Mouse (Mus musculus): ENCODE measurements around the gene Ssb. TPM values are rescaled to one million over a fixed set of nuclear protein-coding genes. Genes with fewer than 3 reads are reported as not detected.

The Ssb gene
- 423 and 426 TPM in 2 replicates for polyA plus RNA-seq (2014; fragmentation: Nextera tagmentation; extraction: Ambion mirVana)

DNA sequence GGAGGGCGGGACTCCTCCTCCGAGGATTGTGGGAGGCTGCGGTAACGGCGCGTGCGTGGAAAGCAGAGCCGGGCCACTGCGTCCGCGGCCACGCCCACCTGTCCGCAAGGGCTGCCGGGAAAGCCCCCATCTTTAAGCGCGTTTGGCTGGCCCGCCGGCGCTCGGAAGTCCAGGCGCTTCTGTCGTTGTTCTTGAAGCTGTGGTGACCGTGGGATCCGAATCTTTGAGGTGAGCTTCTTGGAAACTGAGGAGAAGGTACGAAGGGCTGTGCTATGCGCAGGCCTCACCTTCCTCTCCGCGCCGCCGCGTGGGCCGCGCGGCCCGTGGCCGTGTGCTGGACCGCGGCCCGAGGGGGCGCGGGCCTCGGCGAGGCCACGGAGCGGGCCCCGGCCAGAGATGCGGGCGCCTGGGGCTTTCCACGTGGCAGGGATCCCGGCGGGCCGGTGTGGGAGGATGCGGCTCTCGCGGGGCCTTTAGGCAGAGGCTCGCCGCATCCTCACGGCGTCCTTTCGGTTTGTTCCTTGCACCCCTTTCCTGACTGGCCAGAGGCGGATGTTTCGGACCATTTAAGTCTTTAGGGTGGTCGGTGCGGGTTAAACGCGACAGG lies at the start of gene Ssb:
Gene Ssb, plus strand, starts transcription at position 78 of the 607 bp plus-strand sequence.
- Histone ChIP-seq H3K27ac (replicated peaks; ENCODE audit: low read depth, low read length) (peak within 1 kb of the TSS; percentile 79), H3K4me2 (ENCODE audit: low read depth, severe bottlenecking) (peak within 1 kb of the TSS; percentile 59), H3K9me3 (ENCODE audit: control insufficient read depth, low read length) (no peaks in the 10 kb centered on the region), H3K4me3 (ENCODE audit: low read depth, low read length) (peak within 1 kb of the TSS; percentile 96), H3K9ac (ENCODE audit: low read length) (peak within 1 kb of the TSS; percentile 98), H3K4me1 (ENCODE audit: control insufficient read depth, insufficient read depth, low read length) (no peaks in the 10 kb centered on the region), H3K27me3 (ENCODE audit: control insufficient read depth, insufficient read depth, low read length) (no peaks in the 10 kb centered on the region), H3K36me3 (ENCODE audit: control insufficient read depth, insufficient read depth, low read length) (peaks cover 2% of the 10 kb centered on the region; the same call in 1 of the 2 replicates)
- WGBS, result under 1% methylated on average over 66 of the region's 66 CpGs
- peak; percentile 93 for ATAC-seq (ENCODE audit: insufficient number of reproducible peaks, low FRiP score, low TSS enrichment, low read depth)
- DNase-seq (ENCODE audit: low spot score), result peak; percentile 93

DNA sequence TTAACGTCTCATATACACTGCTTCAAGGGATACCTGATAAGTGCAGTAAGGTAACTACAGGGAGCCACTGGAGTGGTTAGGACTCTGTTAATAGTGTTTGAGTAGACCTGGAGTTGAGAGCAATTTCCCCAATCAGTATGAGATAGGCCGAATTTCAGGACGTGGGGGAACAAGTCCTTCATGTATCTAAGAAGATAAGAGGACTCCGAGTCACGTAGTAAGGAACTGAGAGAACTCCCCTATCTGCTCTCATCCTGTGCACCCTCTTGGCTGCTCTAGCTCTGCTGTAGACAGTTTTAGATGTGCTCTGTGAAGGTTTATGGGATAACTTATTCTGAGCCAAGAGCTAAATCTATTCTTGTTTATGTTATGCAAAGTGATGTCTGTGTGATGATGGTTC lies 44.8 kb upstream of the Ssb start:
- Histone ChIP-seq H3K4me3 (ENCODE audit: low read depth, low read length) (no peak overlapping the region), H3K9me3 (ENCODE audit: control insufficient read depth, low read length) (no peaks in the 10 kb centered on the region), H3K27ac (replicated peaks; ENCODE audit: low read depth, low read length) (no peak overlapping the region), H3K4me1 (ENCODE audit: control insufficient read depth, insufficient read depth, low read length) (no peaks in the 10 kb centered on the region), H3K36me3 (ENCODE audit: control insufficient read depth, insufficient read depth, low read length) (no peaks in the 10 kb centered on the region), H3K9ac (ENCODE audit: low read length) (no peak overlapping the region), H3K4me2 (ENCODE audit: low read depth, severe bottlenecking) (no peak overlapping the region), H3K27me3 (ENCODE audit: control insufficient read depth, insufficient read depth, low read length) (no peaks in the 10 kb centered on the region)
- 84% methylated on average over 5 of the region's 5 CpGs for WGBS
- ATAC-seq (ENCODE audit: insufficient number of reproducible peaks, low FRiP score, low TSS enrichment, low read depth) (no peak), DNase-seq (ENCODE audit: low spot score) (no peak)

DNA sequence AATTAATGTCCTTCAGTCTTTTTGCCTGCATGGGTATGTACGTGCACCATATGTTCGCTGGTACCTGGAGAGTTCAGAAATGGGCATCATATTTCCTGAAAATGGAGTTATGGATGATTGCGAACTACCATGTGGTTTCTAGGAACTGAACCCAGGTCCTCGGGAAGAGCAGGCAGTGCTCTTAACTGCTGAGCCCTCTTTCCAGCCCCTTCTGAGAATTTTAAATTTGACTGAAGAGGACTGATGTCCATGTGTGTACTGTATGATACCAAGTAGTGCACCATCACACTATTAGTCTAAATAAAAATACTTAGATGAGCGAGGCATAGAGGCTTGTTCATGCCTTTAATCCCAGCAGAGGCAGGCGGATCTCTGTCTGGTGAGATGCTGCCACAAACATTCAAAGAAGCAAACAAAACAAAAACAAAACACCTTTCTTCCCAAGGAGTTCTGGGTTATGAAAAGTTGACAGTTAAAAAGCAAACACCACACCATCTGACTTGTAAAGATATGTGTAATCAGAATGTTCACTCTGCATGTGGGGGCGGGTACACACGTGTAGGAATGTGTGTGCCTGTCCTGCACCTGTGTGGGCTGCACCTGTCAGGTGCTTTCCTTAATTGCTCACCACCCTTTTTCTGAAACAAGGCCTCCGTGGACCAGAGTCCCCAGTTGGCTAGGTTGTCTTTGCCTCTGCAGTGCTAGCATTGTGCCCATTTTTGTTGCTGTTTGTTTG lies 42.8 kb upstream of the Ssb start:
- H3K9me3 ChIP-seq (ENCODE audit: control insufficient read depth, low read length), result no peaks in the 10 kb centered on the region
- no peaks in the 10 kb centered on the region for H3K4me1 ChIP-seq (ENCODE audit: control insufficient read depth, insufficient read depth, low read length)
- H3K27me3 ChIP-seq (ENCODE audit: control insufficient read depth, insufficient read depth, low read length), result no peaks in the 10 kb centered on the region
- H3K9ac ChIP-seq (ENCODE audit: low read length), result no peak overlapping the region
- no peak for DNase-seq (ENCODE audit: low spot score)
- H3K4me2 ChIP-seq (ENCODE audit: low read depth, severe bottlenecking), result no peak overlapping the region
- H3K36me3 ChIP-seq (ENCODE audit: control insufficient read depth, insufficient read depth, low read length), result no peaks in the 10 kb centered on the region
- no peak for ATAC-seq (ENCODE audit: insufficient number of reproducible peaks, low FRiP score, low TSS enrichment, low read depth)
- H3K4me3 ChIP-seq (ENCODE audit: low read depth, low read length), result no peak overlapping the region
- H3K27ac ChIP-seq (replicated peaks; ENCODE audit: low read depth, low read length), result no peak overlapping the region
- 79% methylated on average over 9 of the region's 9 CpGs for WGBS

DNA sequence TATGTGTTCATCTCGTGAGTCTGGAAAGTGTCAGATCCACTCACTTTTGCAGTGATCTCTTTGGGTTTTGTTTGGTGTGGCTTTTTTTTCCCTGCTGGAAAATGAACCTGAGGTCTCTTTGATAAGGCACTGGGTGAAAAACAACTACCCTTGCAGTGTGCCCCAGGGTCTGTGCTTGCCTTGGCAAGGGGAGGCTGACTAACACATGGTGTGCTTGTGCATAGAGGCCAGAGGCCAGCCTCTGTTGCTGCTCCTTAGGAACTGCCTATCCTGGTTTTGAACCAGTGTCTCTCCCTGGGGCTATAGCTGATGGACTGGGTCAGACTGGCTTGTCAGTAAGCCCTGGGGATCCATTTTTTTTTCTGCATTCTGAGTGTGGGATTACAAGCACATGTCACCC lies 41.2 kb upstream of the Ssb start:
- Histone ChIP-seq H3K27me3 (ENCODE audit: control insufficient read depth, insufficient read depth, low read length) (no peaks in the 10 kb centered on the region), H3K36me3 (ENCODE audit: control insufficient read depth, insufficient read depth, low read length) (no peaks in the 10 kb centered on the region), H3K9me3 (ENCODE audit: control insufficient read depth, low read length) (no peaks in the 10 kb centered on the region), H3K27ac (replicated peaks; ENCODE audit: low read depth, low read length) (no peak overlapping the region), H3K4me1 (ENCODE audit: control insufficient read depth, insufficient read depth, low read length) (no peaks in the 10 kb centered on the region), H3K9ac (ENCODE audit: low read length) (no peak overlapping the region), H3K4me3 (ENCODE audit: low read depth, low read length) (no peak overlapping the region), H3K4me2 (ENCODE audit: low read depth, severe bottlenecking) (no peak overlapping the region)
- ATAC-seq (ENCODE audit: insufficient number of reproducible peaks, low FRiP score, low TSS enrichment, low read depth) (no peak), DNase-seq (ENCODE audit: low spot score) (no peak)
- 55% methylated on average over 1 of the region's 1 CpGs for WGBS

DNA sequence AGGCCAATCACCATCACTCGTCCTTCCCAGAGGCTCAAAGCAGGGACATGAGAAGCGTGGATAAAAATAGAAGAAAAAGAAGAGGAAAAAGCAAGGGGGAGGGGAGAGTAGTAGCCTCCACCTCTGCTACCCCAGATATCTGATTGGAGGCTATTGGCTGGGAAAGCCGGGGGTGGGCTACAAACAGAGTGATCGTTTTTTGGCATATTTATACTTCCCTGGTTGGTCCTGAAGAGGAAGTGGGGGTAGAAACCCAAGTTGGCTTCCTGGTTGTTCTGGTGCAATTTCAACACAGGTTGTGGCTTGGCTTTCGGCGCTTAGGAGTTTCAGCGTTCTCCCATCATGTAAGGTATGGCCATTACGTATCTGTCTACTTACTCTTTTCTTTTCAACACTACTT lies 39.7 kb upstream of the Ssb start, which contains the start of gene Klhl23:
Gene Klhl23, plus strand, starts transcription at position 234 of the 400 bp plus-strand sequence.
- H3K27me3 ChIP-seq (ENCODE audit: control insufficient read depth, insufficient read depth, low read length), result no peaks in the 10 kb centered on the region
- H3K4me3 ChIP-seq (ENCODE audit: low read depth, low read length), result peak within 1 kb of the TSS; percentile 64
- H3K4me2 ChIP-seq (ENCODE audit: low read depth, severe bottlenecking), result peak within 1 kb of the TSS; percentile 58
- no peaks in the 10 kb centered on the region for H3K9me3 ChIP-seq (ENCODE audit: control insufficient read depth, low read length)
- peaks cover 4% of the 10 kb centered on the region; the same call in 1 of the 2 replicates for H3K36me3 ChIP-seq (ENCODE audit: control insufficient read depth, insufficient read depth, low read length)
- no peaks in the 10 kb centered on the region for H3K4me1 ChIP-seq (ENCODE audit: control insufficient read depth, insufficient read depth, low read length)
- no peak for DNase-seq (ENCODE audit: low spot score)
- H3K27ac ChIP-seq (replicated peaks; ENCODE audit: low read depth, low read length), result peak within 1 kb of the TSS; percentile 92
- ATAC-seq (ENCODE audit: insufficient number of reproducible peaks, low FRiP score, low TSS enrichment, low read depth), result 0 out of 2 replicates have a peak, but pooled peaks have one; percentile 33
- 18% methylated on average over 8 of the region's 8 CpGs for WGBS
- H3K9ac ChIP-seq (ENCODE audit: low read length), result peak within 1 kb of the TSS; percentile 96

DNA sequence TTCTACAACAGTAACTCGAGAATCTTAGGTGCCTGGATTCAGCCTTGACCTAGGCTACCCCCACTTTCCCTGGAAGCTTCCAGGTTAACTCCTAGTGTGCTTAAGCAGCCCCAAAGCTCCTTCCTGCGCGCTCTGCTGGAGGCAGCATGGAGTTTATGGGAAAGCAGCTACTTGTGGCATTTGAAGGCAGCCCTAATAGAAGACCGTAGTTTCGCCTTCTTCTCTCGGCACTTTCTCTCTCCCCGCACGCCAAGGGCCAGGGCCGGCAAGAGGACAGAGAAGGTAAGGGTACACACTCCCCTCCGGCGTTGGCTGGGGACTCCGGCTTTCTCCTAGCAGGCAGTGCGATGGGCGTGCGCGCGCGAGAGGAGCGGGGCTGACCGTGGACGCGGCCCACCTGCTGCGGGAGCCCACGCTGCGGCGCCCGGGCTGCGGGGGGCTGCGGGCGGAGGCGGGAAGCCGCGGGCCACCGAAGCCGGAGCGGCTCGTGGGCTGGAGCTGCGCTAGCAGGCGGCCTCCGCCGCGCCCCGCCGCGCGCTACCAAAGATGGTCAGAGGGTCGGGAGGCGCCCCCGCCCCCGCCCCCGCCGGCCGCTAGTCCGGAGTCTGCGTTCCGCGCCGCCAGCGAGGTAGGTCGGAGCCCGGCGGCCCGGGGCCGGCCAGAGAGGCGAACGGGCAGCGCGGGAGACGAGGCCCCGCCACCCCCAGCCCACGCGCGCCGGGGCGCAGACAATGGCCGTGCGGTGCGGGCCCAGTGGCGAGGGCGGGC lies 38.8 kb upstream of the Ssb start:
- H3K4me2 ChIP-seq (ENCODE audit: low read depth, severe bottlenecking), result peak overlapping the region; percentile 58
- under 1% methylated on average over 60 of the region's 80 CpGs for WGBS

DNA sequence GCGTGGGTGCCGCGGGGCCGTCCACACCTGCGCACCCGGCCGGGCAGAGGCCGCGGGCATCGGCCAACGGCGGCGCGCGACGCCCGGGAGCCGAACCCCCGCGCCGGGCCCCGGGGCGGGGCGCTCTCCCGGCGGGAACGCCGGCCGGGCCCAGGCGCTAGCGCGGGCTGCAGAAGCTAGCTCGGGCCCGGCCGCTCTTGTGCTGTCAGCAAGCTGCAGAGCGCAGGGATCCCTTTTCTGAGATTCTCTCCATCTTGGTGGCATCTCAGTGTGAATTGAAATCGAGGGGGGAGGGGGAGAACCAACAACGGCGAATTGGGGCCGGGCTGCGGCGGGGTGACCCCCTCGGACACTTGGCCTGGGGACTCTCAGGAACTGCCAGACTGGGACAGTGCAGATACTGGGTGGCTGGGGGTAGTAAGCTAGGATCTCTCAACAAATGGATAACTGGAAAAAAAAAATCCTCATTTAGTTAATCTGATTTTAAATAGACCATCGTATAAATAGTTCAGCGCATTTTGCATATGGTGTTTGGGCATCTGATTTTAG lies 38.2 kb upstream of the Ssb start:
- H3K9ac ChIP-seq (ENCODE audit: low read length), result peak overlapping the region; percentile 96
- H3K27ac ChIP-seq (replicated peaks; ENCODE audit: low read depth, low read length), result peak overlapping the region; percentile 92
- H3K4me1 ChIP-seq (ENCODE audit: control insufficient read depth, insufficient read depth, low read length), result no peaks in the 10 kb centered on the region
- peak; percentile 69 for DNase-seq (ENCODE audit: low spot score)
- ATAC-seq (ENCODE audit: insufficient number of reproducible peaks, low FRiP score, low TSS enrichment, low read depth), result peak; percentile 57
- no peaks in the 10 kb centered on the region for H3K9me3 ChIP-seq (ENCODE audit: control insufficient read depth, low read length)
- H3K4me3 ChIP-seq (ENCODE audit: low read depth, low read length), result peak overlapping the region; percentile 64
- H3K4me2 ChIP-seq (ENCODE audit: low read depth, severe bottlenecking), result peak overlapping the region; percentile 58
- H3K27me3 ChIP-seq (ENCODE audit: control insufficient read depth, insufficient read depth, low read length), result no peaks in the 10 kb centered on the region
- peaks cover 4% of the 10 kb centered on the region for H3K36me3 ChIP-seq (ENCODE audit: control insufficient read depth, insufficient read depth, low read length)
- 2% methylated on average over 36 of the region's 45 CpGs for WGBS

More for the DNA sequence above, 38.8 kb upstream of the Ssb start:
- DNase-seq (ENCODE audit: low spot score), result peak; percentile 81
- Histone ChIP-seq H3K4me1 (ENCODE audit: control insufficient read depth, insufficient read depth, low read length) (no peaks in the 10 kb centered on the region), H3K9me3 (ENCODE audit: control insufficient read depth, low read length) (no peaks in the 10 kb centered on the region), H3K4me3 (ENCODE audit: low read depth, low read length) (peak overlapping the region; percentile 64), H3K27ac (replicated peaks; ENCODE audit: low read depth, low read length) (peak overlapping the region; percentile 92), H3K9ac (ENCODE audit: low read length) (peak overlapping the region; percentile 96), H3K36me3 (ENCODE audit: control insufficient read depth, insufficient read depth, low read length) (peaks cover 4% of the 10 kb centered on the region; the same call in 1 of the 2 replicates), H3K27me3 (ENCODE audit: control insufficient read depth, insufficient read depth, low read length) (no peaks in the 10 kb centered on the region)
- ATAC-seq (ENCODE audit: insufficient number of reproducible peaks, low FRiP score, low TSS enrichment, low read depth), result peak; percentile 65

DNA sequence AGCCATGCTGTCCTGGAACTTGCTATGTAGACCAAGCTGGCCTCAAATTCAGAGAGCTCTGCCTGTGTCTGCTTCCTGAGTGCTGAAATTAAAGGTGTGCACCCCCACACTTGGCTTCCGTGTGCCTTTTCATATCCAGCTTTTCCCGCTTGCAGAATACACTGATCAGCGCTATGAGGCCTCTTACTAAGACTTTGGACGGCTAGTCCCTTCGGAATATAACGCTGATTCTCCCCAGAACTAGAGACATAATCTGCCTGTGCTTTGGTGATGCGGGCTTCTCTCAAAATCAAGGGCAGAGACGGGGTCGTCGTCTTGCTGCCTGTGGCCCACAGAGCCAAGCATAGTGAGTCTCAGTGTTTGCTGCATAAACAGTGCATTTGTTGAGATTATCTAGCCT lies 35.5 kb upstream of the Ssb start:
- 91% methylated on average over 10 of the region's 10 CpGs for WGBS
- DNase-seq (ENCODE audit: low spot score) (no peak), ATAC-seq (ENCODE audit: insufficient number of reproducible peaks, low FRiP score, low TSS enrichment, low read depth) (no peak)
- Histone ChIP-seq H3K9ac (ENCODE audit: low read length) (no peak overlapping the region), H3K36me3 (ENCODE audit: control insufficient read depth, insufficient read depth, low read length) (peaks cover 6% of the 10 kb centered on the region), H3K4me2 (ENCODE audit: low read depth, severe bottlenecking) (no peak overlapping the region), H3K9me3 (ENCODE audit: control insufficient read depth, low read length) (no peaks in the 10 kb centered on the region), H3K4me1 (ENCODE audit: control insufficient read depth, insufficient read depth, low read length) (no peaks in the 10 kb centered on the region), H3K4me3 (ENCODE audit: low read depth, low read length) (no peak overlapping the region), H3K27ac (replicated peaks; ENCODE audit: low read depth, low read length) (no peak overlapping the region), H3K27me3 (ENCODE audit: control insufficient read depth, insufficient read depth, low read length) (no peaks in the 10 kb centered on the region)
